ENCODE assay signal across 8 mouse cellular contexts in the genomic region with DNA sequence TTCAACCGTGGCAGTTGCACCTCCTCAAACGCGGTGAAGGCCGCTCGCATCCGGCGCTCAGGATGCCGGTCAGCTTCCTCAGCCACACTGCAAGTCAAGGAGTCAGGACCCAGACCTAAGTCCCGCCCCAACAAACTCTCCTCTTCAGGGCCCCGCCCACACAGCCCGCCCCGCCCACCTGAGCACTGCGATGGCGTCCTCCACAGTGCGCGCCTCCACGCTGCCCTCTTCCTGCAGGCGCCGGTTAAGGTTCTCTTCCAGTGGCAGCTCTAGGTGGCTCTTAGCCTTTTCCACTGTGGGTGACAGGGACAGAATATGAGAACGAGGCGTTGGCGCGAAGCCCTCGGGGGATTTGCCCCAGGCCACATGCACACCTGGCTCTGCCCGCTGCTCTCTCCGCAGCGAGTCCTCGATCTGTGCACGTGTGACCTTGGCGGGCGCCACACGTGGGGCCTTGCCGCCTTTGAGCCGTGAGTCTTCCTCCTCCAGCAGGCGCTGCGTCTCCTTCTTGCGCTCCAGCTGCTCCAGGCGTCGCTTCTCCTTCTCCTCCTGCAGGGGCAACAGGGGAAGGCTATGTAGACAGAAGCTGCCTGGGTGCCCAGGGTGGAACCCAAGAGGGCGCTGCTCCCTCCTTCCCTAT. TPM values are rescaled to one million over a fixed set of nuclear protein-coding genes. Genes with fewer than 3 reads are reported as not detected.
DNase-seq lines count a peak whose midpoint lies in the region; ATAC-seq and TF ChIP-seq lines count a peak whose summit lies in the region.

No protein-coding gene starts in this region.

- peaks cover 12% of the 10 kb centered on the region for H3K36me3 ChIP-seq in forebrain, embryonic 13.5 days (ENCODE audit: poor library complexity, severe bottlenecking)
- no peaks in the 10 kb centered on the region for H3K36me3 ChIP-seq in kidney, postnatal 0 days (ENCODE audit: insufficient read depth, low read length)

- peak; percentile 36; the same call in 1 of the 2 replicates for TF ChIP-seq CTCF in kidney, postnatal 0 days (IDR thresholded peaks at IDR 0.05; ENCODE audit: low read depth)

- ATAC-seq in forebrain, embryonic 13.5 days = no peak
- peak; percentile 33 for ATAC-seq in kidney, postnatal 0 days (replicated peaks; ENCODE audit: low FRiP score, low read depth)
- no peak for ATAC-seq in inflammation-experienced regulatory T-cells, adult 6 months

- peak overlapping the region; percentile 37 for H3K4me2 ChIP-seq in forebrain, embryonic 13.5 days
- H3K4me2 ChIP-seq in kidney, postnatal 0 days (ENCODE audit: low read length) = peak overlapping the region; percentile 46

- peak overlapping the region; percentile 77 for H3K27ac ChIP-seq in forebrain, embryonic 13.5 days
- H3K27ac ChIP-seq in kidney, postnatal 0 days = peak overlapping the region; percentile 40; the same call in 1 of the 2 replicates

- peak overlapping the region; percentile 17; the same call in 1 of the 2 replicates for H3K4me3 ChIP-seq in forebrain, embryonic 13.5 days
- peak overlapping the region; percentile 6; the same call in 1 of the 2 replicates for H3K4me3 ChIP-seq in kidney, postnatal 0 days (replicated peaks; ENCODE audit: low read depth, low read length)

- H3K9ac ChIP-seq in forebrain, embryonic 13.5 days = peak overlapping the region; percentile 55
- 0 out of 2 replicates have a peak overlapping the region, but pooled peaks have one; percentile 24 for H3K9ac ChIP-seq in kidney, postnatal 0 days (ENCODE audit: low read depth, low read length)

- WGBS in forebrain, embryonic 13.5 days = 14% methylated on average over 40 of the region's 40 CpGs
- 22% methylated on average over 40 of the region's 40 CpGs for WGBS in kidney, postnatal 0 days

- no peaks in the 10 kb centered on the region for H3K27me3 ChIP-seq in forebrain, embryonic 13.5 days
- no peaks in the 10 kb centered on the region for H3K27me3 ChIP-seq in kidney, postnatal 0 days (ENCODE audit: insufficient read depth, low read length)

- H3K9me3 ChIP-seq in forebrain, embryonic 13.5 days (replicated peaks) = no peaks in the 10 kb centered on the region
- H3K9me3 ChIP-seq in kidney, postnatal 0 days (replicated peaks; ENCODE audit: low read length) = no peaks in the 10 kb centered on the region

- H3K4me1 ChIP-seq in forebrain, embryonic 13.5 days = peaks cover 61% of the 10 kb centered on the region
- peaks cover 27% of the 10 kb centered on the region for H3K4me1 ChIP-seq in kidney, postnatal 0 days (replicated peaks; ENCODE audit: insufficient read depth, low read length)

- DNase-seq in B cell, adult 2 months = peak; percentile 74
- peak; percentile 95 for DNase-seq in ZHBTc4 (ENCODE audit: low read depth, low spot score)
- DNase-seq in kidney, postnatal 0 days (ENCODE audit: low spot score) = peak; percentile 73
- DNase-seq in lung, postnatal 36 days = peak; percentile 75
- peak; percentile 63 to 68 for DNase-seq in spleen, adult 18-20 months
- DNase-seq in urinary bladder, adult 18-20 months (ENCODE audit: low spot score in 2 of 2) = no peak

RNA-seq across cellular contexts. Expression of a gene that starts 5.1 kb away (rescaled TPM):
- 169 and 179 TPM in 2 replicates for polyA plus RNA-seq in forebrain, embryonic 13.5 days (2015; fragmentation: Nextera tagmentation; extraction: Ambion mirVana)
- 87.2 and 90.3 TPM in 2 replicates for polyA plus RNA-seq in kidney, postnatal 0 days (2015; fragmentation: Nextera tagmentation; extraction: Ambion mirVana)
- polyA plus RNA-seq in inflammation-experienced regulatory T-cells, adult 6 months (2017; shearing (Covaris generic)) = 100 to 1,000 TPM in 1 of 3 experiments, 10 to 100 TPM in 2; 54.2 to 120 (median 63.1) TPM

RNA-seq across cellular contexts. Expression of a gene that starts 5.6 kb away (rescaled TPM):
- 11.2 and 13.5 TPM in 2 replicates for polyA plus RNA-seq in forebrain, embryonic 13.5 days (2015; fragmentation: Nextera tagmentation; extraction: Ambion mirVana)
- 4.2 and 5.5 TPM in 2 replicates for polyA plus RNA-seq in kidney, postnatal 0 days (2015; fragmentation: Nextera tagmentation; extraction: Ambion mirVana)
- not detected for polyA plus RNA-seq in inflammation-experienced regulatory T-cells, adult 6 months (2017; shearing (Covaris generic))

RNA-seq across cellular contexts. Expression of a gene that starts 23.9 kb away (rescaled TPM):
- 0.50 and 0.67 TPM in 2 replicates for polyA plus RNA-seq in forebrain, embryonic 13.5 days (2015; fragmentation: Nextera tagmentation; extraction: Ambion mirVana)
- polyA plus RNA-seq in kidney, postnatal 0 days (2015; fragmentation: Nextera tagmentation; extraction: Ambion mirVana) = 0.09 and 0.11 TPM in 2 replicates
- polyA plus RNA-seq in inflammation-experienced regulatory T-cells, adult 6 months (2017; shearing (Covaris generic)) = not detected

RNA-seq across cellular contexts. Expression of a gene that starts 28.5 kb away (rescaled TPM):
- polyA plus RNA-seq in forebrain, embryonic 13.5 days (2015; fragmentation: Nextera tagmentation; extraction: Ambion mirVana) = 3,255 and 3,517 TPM in 2 replicates
- 5,183 and 5,941 TPM in 2 replicates for polyA plus RNA-seq in kidney, postnatal 0 days (2015; fragmentation: Nextera tagmentation; extraction: Ambion mirVana)
- over 10,000 TPM in 2 of 3 experiments, 1,000 to 10,000 TPM in 1; 6,080 to 11,053 (median 10,917) TPM for polyA plus RNA-seq in inflammation-experienced regulatory T-cells, adult 6 months (2017; shearing (Covaris generic))

RNA-seq across cellular contexts. Expression of a gene that starts 29.2 kb away (rescaled TPM):
- 5.6 and 5.7 TPM in 2 replicates for polyA plus RNA-seq in forebrain, embryonic 13.5 days (2015; fragmentation: Nextera tagmentation; extraction: Ambion mirVana)
- 6.8 and 7.5 TPM in 2 replicates for polyA plus RNA-seq in kidney, postnatal 0 days (2015; fragmentation: Nextera tagmentation; extraction: Ambion mirVana)
- 1 to 10 TPM; 1.9 to 7.8 (median 3.7) TPM for polyA plus RNA-seq in inflammation-experienced regulatory T-cells, adult 6 months (2017; shearing (Covaris generic))

Comparison
In these comparisons a context has a peak if more than half of its experiments do, and no peak if none do; other contexts are left out.
1. DNase-seq: peak in B cell, adult 2 months (2 of 2), ZHBTc4 (single experiment), kidney, postnatal 0 days (single experiment), lung, postnatal 36 days (single experiment) and spleen, adult 18-20 months (2 of 2); none in urinary bladder, adult 18-20 months (0 of 2).